Mouse (Mus musculus) lung, postnatal 0 days (tissue): ENCODE measurements at regions not wholly inside any gene's neighbourhood (a gene's known extent, or its start where the extent isn't known, plus 50 kb on each side); places are given as distances from the start of the nearest gene placed in this dataset.

Source experiments
- CTCF ChIP-seq: IDR thresholded peaks from 2 replicates; pipeline ENCODE4 v1.5.1; 2016; ENCODE audit warnings: antibody characterized with exemption, mild to moderate bottlenecking
- EP300 ChIP-seq: IDR thresholded peaks from 2 replicates; pipeline ENCODE4 v1.6.1; 2016; ENCODE audit warnings: antibody characterized with exemption, mild to moderate bottlenecking, control low read depth

- no peak for TF ChIP-seq EP300
- no peak for TF ChIP-seq CTCF
These were observed 250.8 kb downstream of the Wdr11 start for GRCm38 (mm10) chr7:129842303-129843122.
